Mouse (Mus musculus) liver, embryonic 12.5 days (tissue): ENCODE data around the gene Cacng3. TPM values are rescaled to one million over a fixed set of nuclear protein-coding genes. Genes with fewer than 3 reads are reported as not detected.

ENCODE experiments used
- ATAC-seq: fragments of 200-750 bp; cut with Nextera tagmentation; 2 replicates; pipeline ENCODE4 v1.8.0; 2017; ENCODE audit warnings: moderate number of reproducible peaks, mild to moderate bottlenecking, moderate library complexity
- H3K27ac ChIP-seq: fragments of 300-500 bp; sonication (generic); 2 replicates; pipeline ENCODE4 v1.5.1; 2016; ENCODE audit warnings: mild to moderate bottlenecking
- H3K27me3 ChIP-seq: fragments of 300-500 bp; sonication (generic); replicated peaks from 2 replicates; pipeline ENCODE4 v1.6.1; 2016; ENCODE audit warnings: mild to moderate bottlenecking, moderate library complexity
- H3K36me3 ChIP-seq: fragments of 300-500 bp; sonication (generic); 2 replicates; pipeline ENCODE4 v1.6.1; 2016; ENCODE audit warnings: mild to moderate bottlenecking, moderate library complexity
- H3K4me1 ChIP-seq: fragments of 300-500 bp; sonication (generic); 2 replicates; pipeline ENCODE4 v1.6.1; 2016
- H3K4me2 ChIP-seq: fragments of 300-500 bp; sonication (generic); 2 replicates; pipeline ENCODE4 v1.6.1; 2016; ENCODE audit warnings: mild to moderate bottlenecking, moderate library complexity
- H3K4me3 ChIP-seq: fragments of 300-500 bp; sonication (generic); 2 replicates; pipeline ENCODE4 v1.5.1; 2016; ENCODE audit warnings: mild to moderate bottlenecking, moderate library complexity
- H3K9ac ChIP-seq: fragments of 300-500 bp; sonication (generic); 2 replicates; pipeline ENCODE4 v1.6.1; 2016; ENCODE audit warnings: mild to moderate bottlenecking, moderate library complexity
- H3K9me3 ChIP-seq: fragments of 300-500 bp; sonication (generic); replicated peaks from 2 replicates; pipeline ENCODE4 v1.6.1; 2016; ENCODE audit warnings: mild to moderate bottlenecking, moderate library complexity
- WGBS: fragments of 180-500 bp; shearing (Covaris S2); methylation state at CpG from one replicate; pipeline ENCODE4 v1.1.7; 2016; ENCODE audit not compliant: insufficient replicate concordance; 5-methylcytosine and 5-hydroxymethylcytosine counted together
- polyA plus RNA-seq: library from polyadenylated mRNA; unstranded; fragments of >200 nt; fragmentation: Nextera tagmentation; extraction: Ambion mirVana; gene quantifications from 2 replicates; pipeline ENCODE4 v1.2.1, GENCODE M21; 2016

Cacng3 gene
- polyA plus RNA-seq, 1 experiment from 2014 or later = not detected

DNA sequence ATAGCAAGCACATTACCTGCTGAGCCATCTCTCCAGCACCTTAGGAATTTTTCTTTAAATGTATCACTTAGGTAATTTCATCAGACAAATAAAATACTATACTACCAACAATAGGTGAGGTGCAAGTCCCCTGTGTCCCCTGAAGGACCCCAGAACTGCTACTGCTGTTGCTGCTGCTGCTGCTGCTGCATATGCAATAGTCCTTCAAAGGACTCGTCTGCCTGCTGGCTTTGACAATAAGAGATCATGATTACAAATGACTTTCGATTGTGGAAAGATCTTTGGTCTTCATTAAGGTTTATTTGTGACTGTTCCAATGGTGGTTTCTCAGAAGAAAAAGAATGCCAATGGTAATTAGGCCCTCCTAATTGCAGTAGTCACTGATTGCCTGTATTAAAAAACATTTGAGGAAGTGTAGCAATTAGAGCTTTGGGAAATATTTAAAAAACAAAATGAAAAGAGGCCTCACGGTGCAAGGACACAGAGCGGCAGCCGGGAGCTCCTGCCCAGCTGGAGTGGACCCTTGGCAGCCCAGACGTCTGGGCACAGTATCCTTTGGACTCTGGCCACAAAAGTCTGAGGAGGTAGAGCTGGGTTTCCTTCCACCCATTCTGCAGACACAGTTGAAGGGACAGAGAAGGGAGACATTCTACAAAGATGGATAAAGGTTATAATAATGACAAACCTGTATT, 123.5 kb downstream of the Cacng3 start:
- no peaks in the 10 kb centered on the region for H3K27me3 ChIP-seq
- 61% methylated on average over 6 of the region's 6 CpGs for WGBS
- H3K36me3 ChIP-seq = no peaks in the 10 kb centered on the region
- H3K9ac ChIP-seq = no peak overlapping the region
- no peak overlapping the region for H3K27ac ChIP-seq
- H3K9me3 ChIP-seq = no peaks in the 10 kb centered on the region
- no peaks in the 10 kb centered on the region for H3K4me1 ChIP-seq
- no peak overlapping the region for H3K4me2 ChIP-seq
- no peak overlapping the region for H3K4me3 ChIP-seq
- ATAC-seq = no peak

- H3K36me3 ChIP-seq = no peaks in the 10 kb centered on the region
- H3K4me1 ChIP-seq = no peaks in the 10 kb centered on the region
- no peak overlapping the region for H3K4me2 ChIP-seq
- 85% methylated on average over 6 of the region's 6 CpGs for WGBS
- H3K4me3 ChIP-seq = no peak overlapping the region
- ATAC-seq = no peak
- no peaks in the 10 kb centered on the region for H3K27me3 ChIP-seq
- H3K9ac ChIP-seq = no peak overlapping the region
- no peaks in the 10 kb centered on the region for H3K9me3 ChIP-seq
- no peak overlapping the region for H3K27ac ChIP-seq
These were observed 124.8 kb downstream of the Cacng3 start for GRCm38 (mm10) chr7:122795140-122795539.

- H3K4me1 ChIP-seq = no peaks in the 10 kb centered on the region
- no peaks in the 10 kb centered on the region for H3K27me3 ChIP-seq
- H3K27ac ChIP-seq = no peak overlapping the region
- no peaks in the 10 kb centered on the region for H3K36me3 ChIP-seq
- WGBS = 68% methylated on average over 2 of the region's 2 CpGs
- H3K9me3 ChIP-seq = no peaks in the 10 kb centered on the region
- no peak overlapping the region for H3K4me3 ChIP-seq
- H3K4me2 ChIP-seq = no peak overlapping the region
- no peak for ATAC-seq
- no peak overlapping the region for H3K9ac ChIP-seq
These were observed 130.5 kb downstream of the Cacng3 start for GRCm38 (mm10) chr7:122800821-122801220.

- Histone ChIP-seq H3K27ac (no peak overlapping the region), H3K9ac (no peak overlapping the region), H3K4me2 (no peak overlapping the region), H3K4me3 (no peak overlapping the region), H3K36me3 (no peaks in the 10 kb centered on the region), H3K9me3 (no peaks in the 10 kb centered on the region), H3K4me1 (no peaks in the 10 kb centered on the region), H3K27me3 (no peaks in the 10 kb centered on the region)
- no peak for ATAC-seq
- WGBS = 71% methylated on average over 9 of the region's 9 CpGs
These were observed 133.7 kb downstream of the Cacng3 start for GRCm38 (mm10) chr7:122803839-122804496.

- Histone ChIP-seq H3K4me1 (no peaks in the 10 kb centered on the region), H3K36me3 (no peaks in the 10 kb centered on the region), H3K27ac (no peak overlapping the region), H3K9me3 (no peaks in the 10 kb centered on the region), H3K9ac (no peak overlapping the region), H3K27me3 (no peaks in the 10 kb centered on the region), H3K4me3 (no peak overlapping the region), H3K4me2 (no peak overlapping the region)
- ATAC-seq = no peak
- 66% methylated on average over 5 of the region's 5 CpGs for WGBS
These were observed 136.2 kb downstream of the Cacng3 start for GRCm38 (mm10) chr7:122806531-122806930.

- H3K4me3 ChIP-seq = no peak overlapping the region
- H3K36me3 ChIP-seq = no peaks in the 10 kb centered on the region
- H3K4me1 ChIP-seq = no peaks in the 10 kb centered on the region
- no peak overlapping the region for H3K27ac ChIP-seq
- H3K9ac ChIP-seq = no peak overlapping the region
- WGBS = 19% methylated on average over 1 of the region's 1 CpGs
- H3K27me3 ChIP-seq = no peaks in the 10 kb centered on the region
- ATAC-seq = no peak
- H3K9me3 ChIP-seq = no peaks in the 10 kb centered on the region
- no peak overlapping the region for H3K4me2 ChIP-seq
These were observed 143.4 kb downstream of the Cacng3 start for GRCm38 (mm10) chr7:122813724-122814123.

DNA sequence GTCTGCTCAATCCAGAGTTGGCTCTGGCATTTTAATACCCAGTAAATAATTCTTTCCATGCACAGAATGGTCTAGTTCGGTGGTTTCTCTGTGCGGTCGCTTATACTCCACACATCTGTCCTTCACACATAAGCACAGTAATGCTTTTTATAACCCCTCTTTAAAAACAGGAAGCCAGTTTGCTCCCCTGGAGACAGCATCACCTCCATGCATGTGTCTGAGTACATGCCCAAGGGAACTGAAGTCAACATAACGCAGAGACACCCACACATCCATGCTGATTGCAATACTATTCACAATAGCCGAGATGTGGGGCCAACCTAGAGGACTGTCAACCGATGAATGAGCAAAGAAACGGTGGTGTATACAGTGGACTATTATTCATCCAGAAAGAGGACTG, 147.3 kb downstream of the Cacng3 start:
- WGBS = 68% methylated on average over 7 of the region's 7 CpGs
- H3K4me2 ChIP-seq = no peak overlapping the region
- ATAC-seq = no peak
- no peaks in the 10 kb centered on the region for H3K4me1 ChIP-seq
- H3K27ac ChIP-seq = no peak overlapping the region
- H3K9ac ChIP-seq = no peak overlapping the region
- H3K36me3 ChIP-seq = no peaks in the 10 kb centered on the region
- no peaks in the 10 kb centered on the region for H3K27me3 ChIP-seq
- H3K4me3 ChIP-seq = no peak overlapping the region
- no peaks in the 10 kb centered on the region for H3K9me3 ChIP-seq
